In genomic region chr11:117004277-117004676, GRCm38 (mm10) we compare ENCODE assay signal across 13 mouse cellular contexts.
A peak's percentile ranks its signal among the peaks of the same experiment; 100 is the strongest.
DNase-seq lines count a peak whose midpoint lies in the region; ATAC-seq and TF ChIP-seq lines count a peak whose summit lies in the region.
"Had no signal": no experiment of that assay in that cellular context is flagged by ENCODE, and none has a peak within 500 bp of the region (broad histone marks: within the 10 kb centered on the region; RNA-seq: fewer than 3 reads in every experiment).

No protein-coding gene starts in this region.

- TF ChIP-seq CTCF in E14TG2a.4 (conservative IDR thresholded peaks at IDR 0.05; ENCODE audit: low read length): no peak
- TF ChIP-seq CTCF in hindbrain, postnatal 0 days (IDR thresholded peaks at IDR 0.05; ENCODE audit: low read depth): no peak
- no peak for TF ChIP-seq CTCF in gastrocnemius, adult 2 months (IDR thresholded peaks at IDR 0.05)

- ATAC-seq in kidney, embryonic 16.5 days (ENCODE audit: low FRiP score, low TSS enrichment): no peak
- ATAC-seq in hindbrain, postnatal 0 days: no peak
- ATAC-seq in intestine, embryonic 15.5 days: no peak
- ATAC-seq: inflammation-experienced regulatory T-cells, adult 6 months had no signal

- no peaks in the 10 kb centered on the region for H3K9me3 ChIP-seq in kidney, embryonic 16.5 days (ENCODE audit: low read length)
- no peaks in the 10 kb centered on the region for H3K9me3 ChIP-seq in E14TG2a.4 (ENCODE audit: low read length)
- H3K9me3 ChIP-seq in hindbrain, postnatal 0 days (ENCODE audit: low read length): no peaks in the 10 kb centered on the region
- no peaks in the 10 kb centered on the region for H3K9me3 ChIP-seq in intestine, embryonic 15.5 days
- H3K9me3 ChIP-seq: heart, embryonic 12.5 days had no signal

- no peak overlapping the region for H3K27ac ChIP-seq in kidney, embryonic 16.5 days (ENCODE audit: low read length)
- no peak overlapping the region for H3K27ac ChIP-seq in hindbrain, postnatal 0 days
- H3K27ac ChIP-seq in gastrocnemius, adult 2 months: no peak overlapping the region
- no peak overlapping the region for H3K27ac ChIP-seq in intestine, embryonic 15.5 days
- H3K27ac ChIP-seq: left cerebral cortex, adult 2 months; liver, embryonic 14.5 days had no signal

- H3K4me1 ChIP-seq in kidney, embryonic 16.5 days (ENCODE audit: insufficient read depth, low read length): peaks cover 7% of the 10 kb centered on the region; the same call in 1 of the 2 replicates
- peaks cover 69% of the 10 kb centered on the region for H3K4me1 ChIP-seq in E14TG2a.4 (replicated peaks; ENCODE audit: low read depth, low read length)
- H3K4me1 ChIP-seq in hindbrain, postnatal 0 days (ENCODE audit: insufficient read depth, low read length): peaks cover 5% of the 10 kb centered on the region
- H3K4me1 ChIP-seq in intestine, embryonic 15.5 days (replicated peaks): 0 out of 2 replicates have a peak, but pooled peaks cover 3% of the 10 kb centered on the region
- H3K4me1 ChIP-seq: heart, embryonic 12.5 days had no signal

- no peak for DNase-seq in kidney, adult 8-10 months
- DNase-seq in embryo, embryonic 11 days: peak; percentile 55
- peak; percentile 45 for DNase-seq in hindbrain, postnatal 0 days (ENCODE audit: low spot score)
- DNase-seq in adrenal gland, postnatal 25 days: no peak
- no peak for DNase-seq in gastrocnemius, adult 2 months
- DNase-seq: right cerebral cortex, postnatal 4 days had no signal

- no peak overlapping the region for H3K9ac ChIP-seq in kidney, embryonic 16.5 days (replicated peaks; ENCODE audit: low read length)
- no peak overlapping the region for H3K9ac ChIP-seq in hindbrain, postnatal 0 days (replicated peaks; ENCODE audit: low read length)
- H3K9ac ChIP-seq in intestine, embryonic 15.5 days: no peak overlapping the region
- H3K9ac ChIP-seq: heart, embryonic 12.5 days; liver, embryonic 14.5 days had no signal

- intact Hi-C loops in gastrocnemius, adult 2 months (cut with DNase I): no loop called here

- H3K4me2 ChIP-seq in kidney, embryonic 16.5 days (replicated peaks; ENCODE audit: low read depth, low read length): peak overlapping the region; percentile 5; the same call in 1 of the 2 replicates
- no peak overlapping the region for H3K4me2 ChIP-seq in hindbrain, postnatal 0 days (ENCODE audit: low read depth, low read length)
- no peak overlapping the region for H3K4me2 ChIP-seq in intestine, embryonic 15.5 days (replicated peaks)
- H3K4me2 ChIP-seq: heart, embryonic 12.5 days had no signal

- H3K4me3 ChIP-seq in kidney, embryonic 16.5 days (ENCODE audit: low read length): no peak overlapping the region
- H3K4me3 ChIP-seq in E14TG2a.4 (replicated peaks; ENCODE audit: low read length): peak overlapping the region; percentile 50
- no peak overlapping the region for H3K4me3 ChIP-seq in hindbrain, postnatal 0 days (ENCODE audit: low read length)
- H3K4me3 ChIP-seq in gastrocnemius, adult 2 months: no peak overlapping the region
- no peak overlapping the region for H3K4me3 ChIP-seq in intestine, embryonic 15.5 days (replicated peaks)
- H3K4me3 ChIP-seq: heart, embryonic 12.5 days; left cerebral cortex, adult 2 months had no signal

- WGBS in kidney, embryonic 16.5 days: 13% methylated on average over 9 of the region's 9 CpGs
- 18% methylated on average over 9 of the region's 9 CpGs for WGBS in hindbrain, postnatal 0 days
- WGBS in intestine, embryonic 15.5 days: 13% methylated on average over 9 of the region's 9 CpGs

- H3K36me3 ChIP-seq in kidney, embryonic 16.5 days (ENCODE audit: insufficient read depth, low read length): no peaks in the 10 kb centered on the region
- no peaks in the 10 kb centered on the region for H3K36me3 ChIP-seq in E14TG2a.4 (ENCODE audit: insufficient read depth, low read length)
- H3K36me3 ChIP-seq in hindbrain, postnatal 0 days (ENCODE audit: insufficient read depth, low read length): no peaks in the 10 kb centered on the region
- H3K36me3 ChIP-seq in intestine, embryonic 15.5 days: no peaks in the 10 kb centered on the region
- H3K36me3 ChIP-seq: heart, embryonic 12.5 days had no signal

- H3K27me3 ChIP-seq in kidney, embryonic 16.5 days (ENCODE audit: insufficient read depth, low read length): peaks cover 20% of the 10 kb centered on the region
- H3K27me3 ChIP-seq in E14TG2a.4 (ENCODE audit: insufficient read depth, low read length): peaks cover 29% of the 10 kb centered on the region
- no peaks in the 10 kb centered on the region for H3K27me3 ChIP-seq in hindbrain, postnatal 0 days (ENCODE audit: insufficient read depth, low read length)
- H3K27me3 ChIP-seq in intestine, embryonic 15.5 days (replicated peaks): 0 out of 2 replicates have a peak, but pooled peaks cover 4% of the 10 kb centered on the region

Comparison
In these comparisons a context has a peak if more than half of its experiments do, and no peak if none do; other contexts are left out.
1. DNase-seq: peak in embryo, embryonic 11 days (single experiment) and hindbrain, postnatal 0 days (single experiment); none in kidney, adult 8-10 months (0 of 2), adrenal gland, postnatal 25 days (single experiment) and gastrocnemius, adult 2 months (single experiment).